Mouse (Mus musculus): Measurements from ENCODE around the gene Rpa1. TPM values are rescaled to one million over a fixed set of nuclear protein-coding genes. Genes with fewer than 3 reads are reported as not detected.
"Not testable (repeated sequence)": the region's sequence is repeated elsewhere in the genome, so short reads cannot be mapped to it uniquely, and the experiment has no call there.

Rpa1 gene
- polyA plus RNA-seq, 1 experiment from 2014 or later, result 85.0 TPM

DNA sequence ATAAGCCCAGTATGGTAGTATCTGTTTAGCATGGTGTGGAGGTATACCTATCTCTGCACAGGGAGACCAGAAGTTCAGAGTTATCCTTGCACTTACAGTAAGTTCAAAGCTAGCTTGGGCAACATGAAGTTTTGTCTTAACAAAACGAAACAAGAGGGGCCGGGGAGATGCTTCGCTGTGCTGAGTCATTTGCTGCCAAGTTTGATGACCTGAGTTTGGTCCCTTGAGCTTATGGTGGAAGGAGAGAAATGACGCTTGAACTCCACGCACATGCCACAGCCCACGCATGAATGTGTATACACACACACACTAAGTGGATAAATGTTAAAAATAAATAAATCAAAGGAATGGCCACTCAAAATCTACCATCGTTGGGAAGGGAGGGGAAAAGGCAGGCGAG, 59.6 kb downstream of the Rpa1 start:
- H3K4me3 ChIP-seq (ENCODE audit: low read depth, low read length), result no peak overlapping the region
- peaks cover 15% of the 10 kb centered on the region for H3K4me1 ChIP-seq (ENCODE audit: control insufficient read depth, insufficient read depth, low read length)
- DNase-seq (ENCODE audit: low spot score) (no peak), ATAC-seq (ENCODE audit: low read depth) (no peak)
- H3K9ac ChIP-seq (ENCODE audit: low read depth, low read length), result no peak overlapping the region
- no peaks in the 10 kb centered on the region for H3K36me3 ChIP-seq (ENCODE audit: control insufficient read depth, insufficient read depth, low read length)
- H3K27ac ChIP-seq (replicated peaks; ENCODE audit: low read depth, low read length), result no peak overlapping the region
- WGBS, result 82% methylated on average over 8 of the region's 8 CpGs
- H3K4me2 ChIP-seq (ENCODE audit: low read depth, low read length), result no peak overlapping the region
- no peaks in the 10 kb centered on the region for H3K9me3 ChIP-seq (ENCODE audit: control insufficient read depth, low read length)
- peaks cover 18% of the 10 kb centered on the region; the same call in 1 of the 2 replicates for H3K27me3 ChIP-seq (replicated peaks; ENCODE audit: control insufficient read depth, insufficient read depth, low read length)

DNA sequence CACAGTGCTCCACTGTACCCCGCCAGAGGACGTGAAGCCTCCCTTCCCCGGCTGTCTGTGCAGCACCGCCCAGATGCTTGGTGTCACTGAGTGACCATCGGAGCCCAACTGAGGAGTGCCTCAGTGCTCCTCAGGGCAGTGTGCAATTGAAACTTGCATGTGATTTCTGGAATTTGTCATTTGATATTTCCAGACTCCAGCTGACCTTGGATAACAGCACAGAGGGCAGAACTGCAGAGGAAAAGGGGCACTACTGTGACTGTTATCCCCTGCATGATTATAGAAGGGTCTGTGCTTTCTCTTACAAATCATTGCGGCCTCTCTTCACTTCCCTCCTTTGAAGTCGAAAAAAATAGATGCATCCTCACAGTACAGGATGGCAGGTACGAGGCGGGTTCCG, 60.2 kb downstream of the Rpa1 start:
- Histone ChIP-seq H3K4me3 (ENCODE audit: low read depth, low read length) (no peak overlapping the region), H3K27ac (replicated peaks; ENCODE audit: low read depth, low read length) (no peak overlapping the region), H3K9ac (ENCODE audit: low read depth, low read length) (no peak overlapping the region), H3K36me3 (ENCODE audit: control insufficient read depth, insufficient read depth, low read length) (no peaks in the 10 kb centered on the region), H3K4me2 (ENCODE audit: low read depth, low read length) (no peak overlapping the region), H3K27me3 (replicated peaks; ENCODE audit: control insufficient read depth, insufficient read depth, low read length) (peaks cover 23% of the 10 kb centered on the region; the same call in 1 of the 2 replicates), H3K9me3 (ENCODE audit: control insufficient read depth, low read length) (no peaks in the 10 kb centered on the region), H3K4me1 (ENCODE audit: control insufficient read depth, insufficient read depth, low read length) (peaks cover 15% of the 10 kb centered on the region)
- no peak for ATAC-seq (ENCODE audit: low read depth)
- DNase-seq (ENCODE audit: low spot score), result no peak
- 65% methylated on average over 10 of the region's 10 CpGs for WGBS

DNA sequence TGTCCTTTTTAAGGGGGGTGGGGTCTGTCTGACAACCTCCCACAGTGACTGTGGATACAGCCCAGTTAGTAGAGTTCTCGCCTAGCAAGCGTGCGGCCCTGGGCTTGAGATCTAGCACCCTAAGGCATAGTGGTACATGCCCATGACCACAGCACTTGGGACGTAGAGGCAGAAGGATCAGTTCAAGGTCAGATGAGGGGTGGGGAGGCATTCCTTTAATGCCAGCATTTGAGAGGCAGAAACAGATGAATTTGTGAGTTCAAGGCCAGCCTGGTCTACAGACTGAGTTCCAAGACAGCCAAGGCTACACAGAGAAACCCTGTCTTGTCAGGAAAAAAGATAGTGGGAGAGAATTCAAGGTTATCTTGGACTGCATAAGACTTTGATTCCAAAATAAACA, 61.3 kb downstream of the Rpa1 start:
- DNase-seq (ENCODE audit: low spot score), result no peak
- Histone ChIP-seq H3K4me2 (ENCODE audit: low read depth, low read length) (no peak overlapping the region), H3K4me3 (ENCODE audit: low read depth, low read length) (no peak overlapping the region), H3K27ac (replicated peaks; ENCODE audit: low read depth, low read length) (no peak overlapping the region), H3K27me3 (replicated peaks; ENCODE audit: control insufficient read depth, insufficient read depth, low read length) (peaks cover 24% of the 10 kb centered on the region), H3K9ac (ENCODE audit: low read depth, low read length) (no peak overlapping the region), H3K36me3 (ENCODE audit: control insufficient read depth, insufficient read depth, low read length) (no peaks in the 10 kb centered on the region), H3K4me1 (ENCODE audit: control insufficient read depth, insufficient read depth, low read length) (peaks cover 18% of the 10 kb centered on the region), H3K9me3 (ENCODE audit: control insufficient read depth, low read length) (no peaks in the 10 kb centered on the region)
- 80% methylated on average over 4 of the region's 4 CpGs for WGBS
- ATAC-seq (ENCODE audit: low read depth), result no peak

DNA sequence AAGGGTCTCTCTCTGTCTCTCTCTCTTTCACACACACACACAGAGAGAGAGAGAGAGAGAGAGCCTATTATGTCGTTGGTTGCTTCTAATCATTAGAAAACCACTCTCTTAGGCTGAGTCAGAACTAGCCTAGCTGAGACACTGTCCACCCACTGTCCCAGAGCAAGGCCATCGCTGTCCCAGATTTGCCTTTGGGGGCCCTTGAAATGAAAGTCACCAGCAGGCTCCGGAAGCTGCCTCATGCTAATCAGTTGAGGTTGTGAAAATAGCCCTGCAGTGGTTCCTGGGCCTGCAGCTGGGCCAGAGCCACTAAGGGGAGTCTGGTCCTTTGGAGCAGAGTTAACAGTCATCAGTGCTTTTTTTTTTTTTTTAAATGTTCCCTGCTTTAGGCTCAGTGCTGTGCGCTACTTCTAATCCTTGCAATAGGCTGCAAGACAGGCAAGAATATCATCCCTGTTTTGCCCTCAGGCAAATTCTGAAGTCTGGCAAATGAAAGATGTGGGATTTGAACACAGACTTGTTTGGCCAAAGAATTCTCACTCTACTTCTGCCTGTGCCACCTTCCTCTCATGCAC, 62.1 kb downstream of the Rpa1 start:
- no peak for ATAC-seq (ENCODE audit: low read depth)
- no peak overlapping the region for H3K9ac ChIP-seq (ENCODE audit: low read depth, low read length)
- H3K4me2 ChIP-seq (ENCODE audit: low read depth, low read length), result no peak overlapping the region
- 33% methylated on average over 4 of the region's 4 CpGs for WGBS
- H3K27ac ChIP-seq (replicated peaks; ENCODE audit: low read depth, low read length), result no peak overlapping the region
- H3K9me3 ChIP-seq (ENCODE audit: control insufficient read depth, low read length), result no peaks in the 10 kb centered on the region
- DNase-seq (ENCODE audit: low spot score), result no peak
- H3K4me3 ChIP-seq (ENCODE audit: low read depth, low read length), result no peak overlapping the region
- peaks cover 25% of the 10 kb centered on the region for H3K27me3 ChIP-seq (replicated peaks; ENCODE audit: control insufficient read depth, insufficient read depth, low read length)
- H3K4me1 ChIP-seq (ENCODE audit: control insufficient read depth, insufficient read depth, low read length), result peaks cover 18% of the 10 kb centered on the region
- no peaks in the 10 kb centered on the region for H3K36me3 ChIP-seq (ENCODE audit: control insufficient read depth, insufficient read depth, low read length)

DNA sequence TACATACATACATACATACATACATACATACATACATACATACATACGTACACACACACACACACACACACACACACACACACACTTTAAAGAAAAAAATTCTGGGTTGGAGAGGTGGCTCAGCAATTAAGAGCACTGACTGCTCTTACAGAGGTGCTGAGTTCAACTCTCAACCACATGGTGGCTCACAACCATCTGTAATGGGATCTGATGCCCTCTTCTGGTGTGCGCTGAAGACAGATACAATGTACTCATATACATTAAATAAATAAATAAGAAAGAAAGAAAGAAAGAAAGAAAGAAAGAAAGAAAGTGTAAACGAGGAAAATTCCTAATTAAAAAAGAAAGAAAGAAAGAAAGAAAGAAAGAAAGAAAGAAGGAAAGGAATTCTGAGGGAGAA, 64.3 kb downstream of the Rpa1 start:
- not testable (repeated sequence) for DNase-seq (ENCODE audit: low spot score); H3K9me3 ChIP-seq (ENCODE audit: control insufficient read depth, low read length); H3K4me3 ChIP-seq (ENCODE audit: low read depth, low read length); H3K36me3 ChIP-seq (ENCODE audit: control insufficient read depth, insufficient read depth, low read length); H3K9ac ChIP-seq (ENCODE audit: low read depth, low read length); ATAC-seq (ENCODE audit: low read depth); H3K27ac ChIP-seq (replicated peaks; ENCODE audit: low read depth, low read length); H3K4me2 ChIP-seq (ENCODE audit: low read depth, low read length)
- Histone ChIP-seq H3K27me3 (replicated peaks; ENCODE audit: control insufficient read depth, insufficient read depth, low read length) (peaks cover 33% of the 10 kb centered on the region), H3K4me1 (ENCODE audit: control insufficient read depth, insufficient read depth, low read length) (peaks cover 30% of the 10 kb centered on the region)
- WGBS, result 65% methylated on average over 3 of the region's 3 CpGs

DNA sequence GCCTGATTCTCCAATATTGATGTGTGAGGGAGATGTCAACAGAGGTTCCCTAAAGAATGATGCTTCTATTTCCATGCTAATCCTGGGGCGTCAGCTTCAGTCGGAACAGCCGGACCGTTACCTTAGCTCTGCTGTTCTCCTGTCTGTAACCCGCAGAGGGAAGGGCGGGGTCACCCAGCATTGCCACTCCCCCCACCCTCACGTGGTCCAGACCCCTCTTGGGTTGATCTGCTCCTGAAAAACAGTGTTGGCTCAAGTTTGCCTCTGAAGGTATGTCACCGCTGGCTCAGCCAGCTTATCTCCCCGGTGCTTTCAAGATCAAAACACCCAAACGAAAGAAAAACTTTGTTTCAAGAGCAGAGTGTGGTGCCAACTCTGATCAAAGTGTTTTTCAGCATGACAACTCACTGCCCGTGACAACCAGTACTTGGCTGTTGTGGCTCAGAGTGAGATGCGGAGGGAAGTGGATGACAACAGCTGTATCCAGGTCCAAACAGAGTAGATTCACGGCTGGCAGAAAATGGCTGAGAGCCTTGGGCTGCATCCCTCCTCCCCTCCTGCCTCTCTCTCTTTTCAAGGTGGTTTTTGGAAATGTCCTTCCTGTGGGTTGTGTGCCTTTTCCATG, 65.5 kb downstream of the Rpa1 start:
- Histone ChIP-seq H3K9ac (ENCODE audit: low read depth, low read length) (no peak overlapping the region), H3K4me1 (ENCODE audit: control insufficient read depth, insufficient read depth, low read length) (peaks cover 30% of the 10 kb centered on the region), H3K4me2 (ENCODE audit: low read depth, low read length) (peak overlapping the region; percentile 45; the same call in 1 of the 2 replicates), H3K9me3 (ENCODE audit: control insufficient read depth, low read length) (no peaks in the 10 kb centered on the region), H3K36me3 (ENCODE audit: control insufficient read depth, insufficient read depth, low read length) (no peaks in the 10 kb centered on the region), H3K27ac (replicated peaks; ENCODE audit: low read depth, low read length) (no peak overlapping the region), H3K4me3 (ENCODE audit: low read depth, low read length) (peak overlapping the region; percentile 12), H3K27me3 (replicated peaks; ENCODE audit: control insufficient read depth, insufficient read depth, low read length) (peaks cover 33% of the 10 kb centered on the region)
- ATAC-seq (ENCODE audit: low read depth), result no peak
- peak; percentile 33 for DNase-seq (ENCODE audit: low spot score)
- WGBS, result 11% methylated on average over 12 of the region's 13 CpGs

DNA sequence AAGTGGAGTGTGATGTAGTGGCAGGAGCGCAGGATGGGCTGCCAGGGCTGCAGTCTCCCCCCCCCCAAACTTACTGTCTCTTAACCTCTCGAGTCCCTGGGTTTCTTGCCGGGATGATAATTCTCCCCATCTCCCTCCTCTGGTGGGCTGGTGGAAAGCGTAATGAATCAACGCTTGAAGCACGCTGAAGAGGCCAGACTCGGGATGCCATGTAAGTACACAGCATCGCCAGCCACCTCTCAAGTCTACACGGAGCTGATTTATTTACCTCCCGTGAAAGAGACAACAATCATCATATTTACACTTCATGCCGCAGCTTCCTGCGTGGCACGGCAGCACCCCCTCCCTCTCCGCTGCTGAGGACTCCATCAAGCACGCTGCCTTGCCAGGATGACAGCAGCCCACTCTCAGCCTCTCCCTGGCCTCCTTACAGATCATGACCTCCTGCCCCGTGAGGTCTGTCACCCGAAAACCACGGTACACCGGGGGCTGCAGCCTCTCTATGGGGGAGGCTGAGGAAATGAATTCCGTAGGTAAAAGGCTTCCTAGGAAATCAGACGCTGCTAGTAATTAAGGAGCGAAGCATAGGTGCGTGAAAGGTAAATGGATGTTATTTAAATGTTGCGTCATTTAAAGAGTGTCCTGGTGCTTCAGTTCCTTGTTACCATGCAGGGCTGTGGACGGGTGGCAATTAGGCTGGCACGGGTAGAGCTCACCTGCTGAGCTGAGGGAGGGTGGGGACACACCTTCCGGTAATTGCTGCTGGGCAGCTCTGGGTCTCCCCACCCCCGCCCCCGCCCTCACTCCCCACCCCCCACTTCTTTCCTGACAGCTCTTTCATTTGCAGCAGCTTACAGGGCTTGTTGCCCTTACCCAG, 66.5 kb downstream of the Rpa1 start:
- H3K4me3 ChIP-seq (ENCODE audit: low read depth, low read length), result peak overlapping the region; percentile 12; the same call in 1 of the 2 replicates
- no peak for ATAC-seq (ENCODE audit: low read depth)
- H3K27ac ChIP-seq (replicated peaks; ENCODE audit: low read depth, low read length), result no peak overlapping the region
- peaks cover 33% of the 10 kb centered on the region for H3K27me3 ChIP-seq (replicated peaks; ENCODE audit: control insufficient read depth, insufficient read depth, low read length)
- no peaks in the 10 kb centered on the region for H3K36me3 ChIP-seq (ENCODE audit: control insufficient read depth, insufficient read depth, low read length)
- 6% methylated on average over 28 of the region's 29 CpGs for WGBS
- no peak for DNase-seq (ENCODE audit: low spot score)
- no peaks in the 10 kb centered on the region for H3K9me3 ChIP-seq (ENCODE audit: control insufficient read depth, low read length)
- peaks cover 30% of the 10 kb centered on the region for H3K4me1 ChIP-seq (ENCODE audit: control insufficient read depth, insufficient read depth, low read length)
- H3K4me2 ChIP-seq (ENCODE audit: low read depth, low read length), result peak overlapping the region; percentile 45
- H3K9ac ChIP-seq (ENCODE audit: low read depth, low read length), result 0 out of 2 replicates have a peak overlapping the region, but pooled peaks have one; percentile 23

DNA sequence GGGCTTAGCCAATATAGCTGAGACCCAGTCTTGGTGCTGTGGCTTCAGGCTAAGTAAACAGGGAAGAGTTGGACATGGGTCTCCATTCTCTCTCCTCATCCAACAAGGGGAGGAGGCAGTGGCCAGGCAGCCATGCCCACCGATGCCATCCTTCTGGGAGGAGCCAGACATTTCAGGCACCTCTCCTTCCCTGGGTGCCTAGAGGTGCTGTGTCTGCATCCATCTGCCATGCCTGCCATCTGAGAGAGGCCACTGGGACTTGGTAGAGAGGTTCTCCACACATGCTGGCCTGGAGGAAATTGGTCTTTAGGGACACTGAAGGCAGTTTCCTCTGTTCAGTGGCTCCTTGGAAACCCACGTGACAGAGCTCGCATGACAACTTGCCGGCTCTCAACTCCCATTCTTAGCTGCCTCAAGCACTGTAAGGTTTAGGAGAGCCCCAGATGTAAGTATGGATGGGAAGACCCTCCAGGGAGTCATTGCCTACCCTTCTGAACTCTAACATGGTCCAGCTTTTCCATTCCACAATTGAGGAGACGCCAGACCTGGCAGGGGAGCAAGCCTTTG, 67.6 kb downstream of the Rpa1 start:
- 49% methylated on average over 5 of the region's 5 CpGs for WGBS
- H3K4me3 ChIP-seq (ENCODE audit: low read depth, low read length), result no peak overlapping the region
- ATAC-seq (ENCODE audit: low read depth) (no peak), DNase-seq (ENCODE audit: low spot score) (no peak)
- no peaks in the 10 kb centered on the region for H3K36me3 ChIP-seq (ENCODE audit: control insufficient read depth, insufficient read depth, low read length)
- H3K27me3 ChIP-seq (replicated peaks; ENCODE audit: control insufficient read depth, insufficient read depth, low read length), result peaks cover 33% of the 10 kb centered on the region
- no peak overlapping the region for H3K4me2 ChIP-seq (ENCODE audit: low read depth, low read length)
- H3K9ac ChIP-seq (ENCODE audit: low read depth, low read length), result no peak overlapping the region
- H3K4me1 ChIP-seq (ENCODE audit: control insufficient read depth, insufficient read depth, low read length), result peaks cover 30% of the 10 kb centered on the region
- H3K9me3 ChIP-seq (ENCODE audit: control insufficient read depth, low read length), result no peaks in the 10 kb centered on the region
- H3K27ac ChIP-seq (replicated peaks; ENCODE audit: low read depth, low read length), result no peak overlapping the region

Measured in embryonic facial prominence, embryonic 14.5 days (tissue).